Mouse (Mus musculus) hindbrain, embryonic 16.5 days (tissue): ENCODE data around the gene Olfr785. TPM values are rescaled to one million over a fixed set of nuclear protein-coding genes. Genes with fewer than 3 reads are reported as not detected.
"Not testable (repeated sequence)": the region's sequence is repeated elsewhere in the genome, so short reads cannot be mapped to it uniquely, and the experiment has no call there.

Source experiments
- ATAC-seq: fragments of 200-750 bp; cut with Nextera tagmentation; 2 replicates; pipeline ENCODE4 v1.8.0; 2017; ENCODE audit warnings: moderate TSS enrichment, moderate library complexity
- H3K27ac ChIP-seq: fragments of 300-500 bp; sonication (generic); 2 replicates; pipeline ENCODE4 v1.5.1; 2014; ENCODE audit warnings: low read depth, mild to moderate bottlenecking, control low read depth, low read length, moderate library complexity
- H3K27me3 ChIP-seq: fragments of 300-500 bp; sonication (generic); replicated peaks from 2 replicates; pipeline ENCODE4 v1.6.1; 2014; ENCODE audit warnings: low read length; ENCODE audit not compliant: control insufficient read depth, insufficient read depth
- H3K36me3 ChIP-seq: fragments of 300-500 bp; sonication (generic); 2 replicates; pipeline ENCODE4 v1.6.1; 2014; ENCODE audit warnings: mild to moderate bottlenecking, low read length, moderate library complexity, mixed read lengths; ENCODE audit not compliant: control insufficient read depth, insufficient read depth
- H3K4me1 ChIP-seq: fragments of 300-500 bp; sonication (generic); 2 replicates; pipeline ENCODE4 v1.6.1; 2014; ENCODE audit warnings: low read depth, low read length; ENCODE audit not compliant: control insufficient read depth, insufficient read depth
- H3K4me2 ChIP-seq: fragments of 300-500 bp; sonication (generic); 2 replicates; pipeline ENCODE4 v1.6.1; 2014; ENCODE audit warnings: mild to moderate bottlenecking, low read length, control low read depth, moderate library complexity
- H3K4me3 ChIP-seq: fragments of 300-500 bp; sonication (generic); 2 replicates; pipeline ENCODE4 v1.5.1; 2014; ENCODE audit warnings: mild to moderate bottlenecking, low read length, control low read depth, moderate library complexity
- H3K9ac ChIP-seq: fragments of 300-500 bp; sonication (generic); 2 replicates; pipeline ENCODE4 v1.6.1; 2014; ENCODE audit warnings: low read depth, mild to moderate bottlenecking, control low read depth, low read length, moderate library complexity
- H3K9me3 ChIP-seq: fragments of 300-500 bp; sonication (generic); 2 replicates; pipeline ENCODE4 v1.6.1; 2014; ENCODE audit warnings: mild to moderate bottlenecking, low read length, moderate library complexity; ENCODE audit not compliant: control insufficient read depth
- WGBS: fragments of 180-500 bp; shearing (Covaris S2); extraction: QIAGEN DNeasy Blood & Tissue Kit; methylation state at CpG from one replicate; pipeline ENCODE4 v1.1.7; 2014; 5-methylcytosine and 5-hydroxymethylcytosine counted together
- polyA plus RNA-seq: library from polyadenylated mRNA; unstranded; fragments of >200 nt; fragmentation: Nextera tagmentation; extraction: Ambion mirVana; gene quantifications from 2 replicates; pipeline ENCODE4 v1.2.1, GENCODE M21; 2015

Gene Olfr785
- not detected in 2 replicates for polyA plus RNA-seq

GRCm38 (mm10) chr10:129405126-129405525 lies at the start of gene Olfr785:
Gene Olfr785 (plus strand): TSS chr10:129405426.
- no peak within 1 kb of the TSS for H3K4me2 ChIP-seq
- H3K9ac ChIP-seq, result no peak within 1 kb of the TSS
- H3K4me1 ChIP-seq, result no peaks in the 10 kb centered on the region
- H3K27ac ChIP-seq, result no peak within 1 kb of the TSS
- ATAC-seq, result no peak
- no peaks in the 10 kb centered on the region for H3K9me3 ChIP-seq
- no peaks in the 10 kb centered on the region for H3K27me3 ChIP-seq
- H3K4me3 ChIP-seq, result no peak within 1 kb of the TSS
- no peaks in the 10 kb centered on the region for H3K36me3 ChIP-seq
- WGBS, result 79% methylated on average over 2 of the region's 2 CpGs

GRCm38 (mm10) chr10:129356496-129356895 lies 48.7 kb upstream of the Olfr785 start:
- not testable (repeated sequence) for H3K36me3 ChIP-seq, H3K9ac ChIP-seq, H3K27me3 ChIP-seq, H3K4me3 ChIP-seq, H3K4me2 ChIP-seq, H3K27ac ChIP-seq, H3K9me3 ChIP-seq, ATAC-seq, H3K4me1 ChIP-seq
- 90% methylated on average over 4 of the region's 4 CpGs for whole genome bisulfite sequencing

GRCm38 (mm10) chr10:129357307-129357706 lies 47.9 kb upstream of the Olfr785 start:
- H3K27me3 ChIP-seq, result no peaks in the 10 kb centered on the region
- WGBS, result 81% methylated on average over 5 of the region's 5 CpGs
- no peaks in the 10 kb centered on the region for H3K4me1 ChIP-seq
- no peak for ATAC-seq
- H3K9me3 ChIP-seq, result no peaks in the 10 kb centered on the region; the same call in 1 of the 2 replicates
- no peak overlapping the region for H3K4me3 ChIP-seq
- no peak overlapping the region for H3K9ac ChIP-seq
- no peaks in the 10 kb centered on the region for H3K36me3 ChIP-seq
- no peak overlapping the region for H3K4me2 ChIP-seq
- no peak overlapping the region for H3K27ac ChIP-seq

- not testable (repeated sequence) for H3K9me3 ChIP-seq, H3K4me1 ChIP-seq, H3K27me3 ChIP-seq, H3K9ac ChIP-seq, H3K4me2 ChIP-seq, H3K4me3 ChIP-seq, H3K27ac ChIP-seq, H3K36me3 ChIP-seq, ATAC-seq
- WGBS, result 86% methylated on average over 5 of the region's 5 CpGs
Measured at GRCm38 (mm10) chr10:129374051-129374450, 31.2 kb upstream of the Olfr785 start.

GRCm38 (mm10) chr10:129383783-129384182 lies 21.4 kb upstream of the Olfr785 start, which contains the start of gene Olfr784:
Gene Olfr784 (plus strand): TSS chr10:129384083.
- H3K27ac ChIP-seq, result no peak within 1 kb of the TSS

GRCm38 (mm10) chr10:129400892-129401291 lies 4.3 kb upstream of the Olfr785 start:
- 41% methylated on average over 5 of the region's 5 CpGs for WGBS
- no peak overlapping the region for H3K9ac ChIP-seq
- H3K9me3 ChIP-seq, result no peaks in the 10 kb centered on the region
- H3K4me2 ChIP-seq, result no peak overlapping the region
- H3K27me3 ChIP-seq, result no peaks in the 10 kb centered on the region
- H3K4me1 ChIP-seq, result no peaks in the 10 kb centered on the region
- H3K36me3 ChIP-seq, result no peaks in the 10 kb centered on the region
- no peak for ATAC-seq
- H3K4me3 ChIP-seq, result no peak overlapping the region
- H3K27ac ChIP-seq, result no peak overlapping the region

More at GRCm38 (mm10) chr10:129383783-129384182, 21.4 kb upstream of the Olfr785 start, which contains the start of gene Olfr784:
- H3K36me3 ChIP-seq, result no peaks in the 10 kb centered on the region
- H3K9me3 ChIP-seq, result no peaks in the 10 kb centered on the region
- H3K27me3 ChIP-seq, result no peaks in the 10 kb centered on the region
- no peak within 1 kb of the TSS for H3K9ac ChIP-seq
- no peak for ATAC-seq
- H3K4me2 ChIP-seq, result no peak within 1 kb of the TSS
- no peak within 1 kb of the TSS for H3K4me3 ChIP-seq
- H3K4me1 ChIP-seq, result no peaks in the 10 kb centered on the region

GRCm38 (mm10) chr10:129427006-129427405 lies 21.8 kb downstream of the Olfr785 start, which contains the start of gene Olfr786:
Gene Olfr786 (plus strand): TSS chr10:129427306.
- no peak for ATAC-seq

More at GRCm38 (mm10) chr10:129427006-129427405, 21.8 kb downstream of the Olfr785 start, which contains the start of gene Olfr786:
- H3K9ac ChIP-seq, result no peak within 1 kb of the TSS
- H3K9me3 ChIP-seq, result no peaks in the 10 kb centered on the region
- no peak within 1 kb of the TSS for H3K27ac ChIP-seq
- H3K4me3 ChIP-seq, result no peak within 1 kb of the TSS
- no peak within 1 kb of the TSS for H3K4me2 ChIP-seq
- no peaks in the 10 kb centered on the region for H3K36me3 ChIP-seq
- H3K4me1 ChIP-seq, result no peaks in the 10 kb centered on the region
- H3K27me3 ChIP-seq, result no peaks in the 10 kb centered on the region

Other genes with a start within 250 kb of the Olfr785 start
- gene Olfr771, start 240.7 kb upstream of the Olfr785 start, polyA plus RNA-seq, result not detected in 2 replicates
- gene Olfr772, start 227.5 kb upstream of the Olfr785 start, polyA plus RNA-seq, result not detected in 2 replicates
- gene Olfr773, start 218.0 kb upstream of the Olfr785 start, polyA plus RNA-seq, result not detected in 2 replicates
- not detected in 2 replicates for gene Olfr774, start 169.2 kb upstream of the Olfr785 start, polyA plus RNA-seq
- gene Olfr775, start 157.0 kb upstream of the Olfr785 start, polyA plus RNA-seq, result not detected in 2 replicates
- not detected in 2 replicates for gene Olfr776, start 146.3 kb upstream of the Olfr785 start, polyA plus RNA-seq
- not detected in 2 replicates for gene Olfr777, start 133.9 kb upstream of the Olfr785 start, polyA plus RNA-seq
- gene Olfr780, start 87.3 kb upstream of the Olfr785 start, polyA plus RNA-seq, result not detected in 2 replicates
- not detected in 2 replicates for gene Olfr781, start 76.6 kb upstream of the Olfr785 start, polyA plus RNA-seq
- not detected in 2 replicates for gene Olfr782, start 56.6 kb upstream of the Olfr785 start, polyA plus RNA-seq
- 0.07 and 0.15 TPM in 2 replicates for gene Olfr784, start 21.3 kb upstream of the Olfr785 start, polyA plus RNA-seq
- not detected in 2 replicates for gene Olfr786, start 21.9 kb downstream of the Olfr785 start, polyA plus RNA-seq
- not detected in 2 replicates for gene Olfr787, start 56.4 kb downstream of the Olfr785 start, polyA plus RNA-seq
- gene Olfr788, start 65.6 kb downstream of the Olfr785 start, polyA plus RNA-seq, result not detected in 2 replicates
- gene Olfr789, start 79.3 kb downstream of the Olfr785 start, polyA plus RNA-seq, result not detected in 2 replicates
- not detected in 2 replicates for gene Olfr790, start 93.1 kb downstream of the Olfr785 start, polyA plus RNA-seq
- gene Olfr791, start 116.4 kb downstream of the Olfr785 start, polyA plus RNA-seq, result not detected in 2 replicates
- not detected in 2 replicates for gene Olfr792, start 133.7 kb downstream of the Olfr785 start, polyA plus RNA-seq
- not detected in 2 replicates for gene Olfr794, start 162.2 kb downstream of the Olfr785 start, polyA plus RNA-seq
- not detected in 2 replicates for gene Olfr796, start 207.1 kb downstream of the Olfr785 start, polyA plus RNA-seq
- not detected in 2 replicates for gene Olfr798, start 222.5 kb downstream of the Olfr785 start, polyA plus RNA-seq
- gene Olfr799, start 232.1 kb downstream of the Olfr785 start, polyA plus RNA-seq, result not detected in 2 replicates